Mouse (Mus musculus): ENCODE data around the gene Pigz. TPM values are rescaled to one million over a fixed set of nuclear protein-coding genes. Genes with fewer than 3 reads are reported as not detected.
A peak's percentile ranks its signal among the peaks of the same experiment; 100 is the strongest.

The Pigz gene
- polyA plus RNA-seq, 1 experiment: 7.8 TPM

- H3K4me3 ChIP-seq (ENCODE audit: extremely low read depth, insufficient read depth, insufficient read length): no peak overlapping the region
- H3K36me3 ChIP-seq (ENCODE audit: control insufficient read depth, insufficient read depth, low read length): no peaks in the 10 kb centered on the region
- H3K27ac ChIP-seq (ENCODE audit: insufficient read depth, low read length): no peak overlapping the region
- peaks cover 12% of the 10 kb centered on the region for H3K4me1 ChIP-seq (ENCODE audit: control insufficient read depth, insufficient read depth, insufficient read length)
- 75% methylated on average over 17 of the region's 17 CpGs for WGBS
- TF ChIP-seq CTCF (IDR thresholded peaks at IDR 0.05; ENCODE audit: extremely low read depth, insufficient read depth, insufficient read length, insufficient replicate concordance): no peak
- no peak for TF ChIP-seq POLR2A (IDR thresholded peaks at IDR 0.05; ENCODE audit: low read depth, low read length)
- H3K27me3 ChIP-seq (ENCODE audit: control insufficient read depth, insufficient read depth, low read length): peaks cover 16% of the 10 kb centered on the region
- DNase-seq (ENCODE audit: low read depth in 1 of 2, low spot score in 2 of 2): no peak
Observed at GRCm38 (mm10) chr16:31931330-31931729, 2.3 kb upstream of the Pigz start.

GRCm38 (mm10) chr16:31932255-31932654, 1.4 kb upstream of the Pigz start:
- no peak overlapping the region for H3K4me3 ChIP-seq (ENCODE audit: extremely low read depth, insufficient read depth, insufficient read length)
- 79% methylated on average over 5 of the region's 5 CpGs for whole genome bisulfite sequencing
- no peaks in the 10 kb centered on the region for H3K36me3 ChIP-seq (ENCODE audit: control insufficient read depth, insufficient read depth, low read length)
- H3K27me3 ChIP-seq (ENCODE audit: control insufficient read depth, insufficient read depth, low read length): peaks cover 16% of the 10 kb centered on the region
- no peak for DNase-seq (ENCODE audit: low read depth in 1 of 2, low spot score in 2 of 2)
- TF ChIP-seq POLR2A (IDR thresholded peaks at IDR 0.05; ENCODE audit: low read depth, low read length) (no peak), CTCF (IDR thresholded peaks at IDR 0.05; ENCODE audit: extremely low read depth, insufficient read depth, insufficient read length, insufficient replicate concordance) (no peak)
- H3K27ac ChIP-seq (ENCODE audit: insufficient read depth, low read length): no peak overlapping the region
- peaks cover 12% of the 10 kb centered on the region for H3K4me1 ChIP-seq (ENCODE audit: control insufficient read depth, insufficient read depth, insufficient read length)

GRCm38 (mm10) chr16:31932840-31933697, 582 bp upstream of the Pigz start:
- H3K27ac ChIP-seq (ENCODE audit: insufficient read depth, low read length): peak overlapping the region; percentile 14; the same call in 1 of the 2 replicates

GRCm38 (mm10) chr16:31934550-31935010, 929 bp downstream of the Pigz start:
- TF ChIP-seq POLR2A (IDR thresholded peaks at IDR 0.05; ENCODE audit: low read depth, low read length) (no peak), CTCF (IDR thresholded peaks at IDR 0.05; ENCODE audit: extremely low read depth, insufficient read depth, insufficient read length, insufficient replicate concordance) (no peak)
- no peaks in the 10 kb centered on the region for H3K36me3 ChIP-seq (ENCODE audit: control insufficient read depth, insufficient read depth, low read length)
- 44% methylated on average over 13 of the region's 13 CpGs for WGBS
- no peak for DNase-seq (ENCODE audit: low read depth in 1 of 2, low spot score in 2 of 2)
- 0 out of 2 replicates have a peak overlapping the region, but pooled peaks have one; percentile 32 for H3K27ac ChIP-seq (ENCODE audit: insufficient read depth, low read length)
- peaks cover 12% of the 10 kb centered on the region for H3K4me1 ChIP-seq (ENCODE audit: control insufficient read depth, insufficient read depth, insufficient read length)
- H3K4me3 ChIP-seq (ENCODE audit: extremely low read depth, insufficient read depth, insufficient read length): no peak overlapping the region; the same call in 1 of the 2 replicates
- peaks cover 16% of the 10 kb centered on the region for H3K27me3 ChIP-seq (ENCODE audit: control insufficient read depth, insufficient read depth, low read length)

More at GRCm38 (mm10) chr16:31932840-31933697, 582 bp upstream of the Pigz start:
- H3K36me3 ChIP-seq (ENCODE audit: control insufficient read depth, insufficient read depth, low read length): no peaks in the 10 kb centered on the region
- H3K4me1 ChIP-seq (ENCODE audit: control insufficient read depth, insufficient read depth, insufficient read length): peaks cover 12% of the 10 kb centered on the region
- TF ChIP-seq CTCF (IDR thresholded peaks at IDR 0.05; ENCODE audit: extremely low read depth, insufficient read depth, insufficient read length, insufficient replicate concordance) (peak; percentile 91), POLR2A (IDR thresholded peaks at IDR 0.05; ENCODE audit: low read depth, low read length) (no peak)
- H3K4me3 ChIP-seq (ENCODE audit: extremely low read depth, insufficient read depth, insufficient read length): peak overlapping the region; percentile 58
- peak; percentile 45 to 57 for DNase-seq (ENCODE audit: low read depth in 1 of 2, low spot score in 2 of 2)
- WGBS: 1% methylated on average over 50 of the region's 50 CpGs
- H3K27me3 ChIP-seq (ENCODE audit: control insufficient read depth, insufficient read depth, low read length): peaks cover 16% of the 10 kb centered on the region

GRCm38 (mm10) chr16:31935091-31935979, 1.7 kb downstream of the Pigz start:
- Histone ChIP-seq H3K27ac (ENCODE audit: insufficient read depth, low read length) (no peak overlapping the region; the same call in 1 of the 2 replicates), H3K4me3 (ENCODE audit: extremely low read depth, insufficient read depth, insufficient read length) (peak overlapping the region; percentile 34; the same call in 1 of the 2 replicates), H3K36me3 (ENCODE audit: control insufficient read depth, insufficient read depth, low read length) (no peaks in the 10 kb centered on the region), H3K4me1 (ENCODE audit: control insufficient read depth, insufficient read depth, insufficient read length) (peaks cover 12% of the 10 kb centered on the region), H3K27me3 (ENCODE audit: control insufficient read depth, insufficient read depth, low read length) (peaks cover 16% of the 10 kb centered on the region)
- TF ChIP-seq CTCF (IDR thresholded peaks at IDR 0.05; ENCODE audit: extremely low read depth, insufficient read depth, insufficient read length, insufficient replicate concordance) (no peak), POLR2A (IDR thresholded peaks at IDR 0.05; ENCODE audit: low read depth, low read length) (no peak)
- WGBS: 7% methylated on average over 36 of the region's 36 CpGs
- no peak for DNase-seq (ENCODE audit: low read depth in 1 of 2, low spot score in 2 of 2)

GRCm38 (mm10) chr16:31936568-31936967, 2.9 kb downstream of the Pigz start:
- no peak overlapping the region for H3K4me3 ChIP-seq (ENCODE audit: extremely low read depth, insufficient read depth, insufficient read length)
- H3K27me3 ChIP-seq (ENCODE audit: control insufficient read depth, insufficient read depth, low read length): peaks cover 16% of the 10 kb centered on the region
- no peak overlapping the region for H3K27ac ChIP-seq (ENCODE audit: insufficient read depth, low read length)
- DNase-seq (ENCODE audit: low read depth in 1 of 2, low spot score in 2 of 2): no peak
- 88% methylated on average over 4 of the region's 4 CpGs for WGBS
- no peak for TF ChIP-seq POLR2A (IDR thresholded peaks at IDR 0.05; ENCODE audit: low read depth, low read length)
- TF ChIP-seq CTCF (IDR thresholded peaks at IDR 0.05; ENCODE audit: extremely low read depth, insufficient read depth, insufficient read length, insufficient replicate concordance): no peak
- H3K4me1 ChIP-seq (ENCODE audit: control insufficient read depth, insufficient read depth, insufficient read length): peaks cover 12% of the 10 kb centered on the region
- no peaks in the 10 kb centered on the region for H3K36me3 ChIP-seq (ENCODE audit: control insufficient read depth, insufficient read depth, low read length)

Measured in spleen, adult 2 months (tissue).